Mouse (Mus musculus) ovary, postnatal 14 days (tissue): ENCODE measurements around the gene Prss40.

ENCODE experiments used
- DNase-seq: peaks from one replicate; pipeline ENCODE4 v3.0.0; 2022; ENCODE audit warnings: low spot score

Gene Prss40

DNA sequence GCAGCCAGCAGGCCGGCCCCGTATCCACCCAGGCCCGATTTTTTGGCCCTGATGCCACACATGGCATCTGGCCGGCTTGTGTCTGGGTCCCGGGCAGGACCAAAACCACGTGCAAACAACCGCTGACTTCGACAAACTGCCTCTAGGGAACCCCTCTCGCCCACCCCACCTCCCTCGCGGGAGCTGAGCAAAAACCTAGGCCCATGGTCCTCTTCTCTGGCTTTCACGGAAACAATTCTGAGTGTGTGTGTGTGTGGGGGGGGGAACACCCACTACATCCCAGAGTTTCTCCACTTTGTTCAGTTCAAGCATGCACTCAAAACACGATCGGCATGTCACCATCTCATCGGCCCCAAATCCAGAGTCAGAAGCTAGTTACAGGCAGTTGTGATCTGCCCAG is at the start of gene Prss40:
Prss40 (minus strand) TSS at position 101 of the 400 bp plus-strand sequence.
- DNase-seq: no peak

DNA sequence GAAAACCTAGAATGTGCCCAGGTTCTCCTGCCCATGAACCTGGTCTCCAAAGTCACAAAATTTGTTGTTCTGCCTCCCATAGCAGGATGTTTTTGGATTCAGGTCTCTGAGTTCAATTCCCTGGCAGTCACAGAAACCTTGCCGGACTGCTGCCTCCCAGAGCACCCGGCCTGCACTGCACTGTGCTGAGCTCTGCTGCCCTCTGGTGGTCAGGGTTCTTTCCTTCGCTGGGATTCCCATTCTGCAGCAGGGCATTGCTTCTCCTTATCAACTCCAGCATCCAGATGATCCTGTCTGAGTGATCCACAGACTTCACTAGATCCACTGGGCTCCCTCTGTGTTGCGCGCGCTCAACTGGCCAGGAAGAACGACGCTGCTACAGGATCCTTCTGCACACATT is 41.6 kb upstream of the Prss40 start:
- peak; percentile 30 for DNase-seq

DNA sequence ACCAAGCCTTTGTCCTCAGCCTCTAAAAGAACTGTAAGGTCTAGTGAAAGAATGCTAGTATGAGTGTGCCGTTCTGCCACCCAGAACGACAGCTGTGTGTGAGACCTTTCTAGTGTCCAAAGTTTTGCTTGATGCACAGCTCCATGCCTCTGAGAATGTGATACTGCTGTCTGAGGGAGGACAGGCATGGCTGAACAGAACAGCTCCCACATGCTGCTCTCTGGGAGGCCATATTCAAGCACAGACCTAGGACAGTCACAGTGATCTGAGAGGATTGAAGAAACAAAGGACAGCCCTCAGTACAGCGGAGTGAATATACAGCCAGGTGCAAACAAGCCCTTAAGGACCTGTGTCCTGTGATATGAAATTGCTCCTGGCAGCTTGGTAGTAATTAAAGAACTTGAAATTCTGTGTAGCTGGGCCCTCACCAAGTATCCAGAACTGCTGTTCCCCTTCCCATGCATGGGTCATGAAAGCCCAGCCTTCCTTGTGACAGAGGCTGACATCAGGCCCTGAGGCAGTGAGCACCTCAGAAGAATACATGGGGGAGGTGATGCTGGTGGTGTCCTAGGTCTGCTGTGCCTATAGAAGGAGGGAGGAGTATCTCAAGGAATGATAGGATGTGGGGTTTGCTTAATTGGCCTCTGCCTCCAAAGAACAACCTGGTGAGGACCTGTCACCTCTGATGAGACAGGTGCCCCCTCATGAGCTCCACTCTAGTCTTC is 40.7 kb upstream of the Prss40 start:
- DNase-seq: no peak

- DNase-seq: no peak
Observed at GRCm38 (mm10) chr1:34600000-34600399, 39.3 kb upstream of the Prss40 start.

- no peak for DNase-seq
Observed at GRCm38 (mm10) chr1:34587298-34588096, 26.8 kb upstream of the Prss40 start.

DNA sequence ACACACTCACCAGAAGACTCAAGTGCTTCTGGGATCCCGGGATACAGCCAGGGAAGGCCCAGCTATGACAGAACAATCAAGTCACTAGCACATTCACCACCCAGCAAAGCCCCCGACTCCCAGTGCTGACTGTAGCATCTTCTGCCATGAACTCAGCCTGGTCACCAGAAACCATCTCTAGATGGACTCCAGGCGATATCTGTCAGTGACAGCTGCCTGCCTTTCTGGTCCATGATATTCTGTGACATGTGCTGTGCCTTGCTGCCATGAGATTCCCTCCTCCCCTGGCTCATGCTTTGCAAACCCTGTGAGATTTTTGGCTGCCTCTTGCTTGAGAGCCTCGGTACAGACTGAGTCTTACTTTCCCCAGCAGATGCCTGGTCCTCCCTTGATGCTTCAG is 24.0 kb upstream of the Prss40 start:
- DNase-seq: no peak

DNA sequence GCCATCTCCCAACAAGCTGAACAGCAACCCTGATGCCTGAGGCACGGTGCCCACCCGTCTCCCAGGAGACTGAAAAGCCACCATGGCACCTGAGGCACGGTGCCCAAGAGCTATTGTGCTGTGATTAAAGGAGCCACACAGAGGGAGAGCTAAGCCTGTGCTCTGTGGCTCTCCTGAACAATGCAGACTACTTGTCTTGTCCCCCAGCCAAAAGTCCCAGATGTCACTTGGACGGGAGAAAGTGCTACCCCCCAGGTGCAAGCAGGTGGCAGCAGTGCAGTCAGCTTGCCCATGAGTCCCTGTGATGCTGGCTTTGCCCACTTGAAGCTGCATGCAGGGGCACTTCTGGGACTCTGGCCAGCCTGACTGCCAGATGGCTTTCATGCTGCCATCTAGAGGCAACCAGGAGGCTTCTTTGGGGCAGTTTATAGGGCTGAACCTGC is 23.1 kb upstream of the Prss40 start:
- DNase-seq: peak; percentile 10

DNA sequence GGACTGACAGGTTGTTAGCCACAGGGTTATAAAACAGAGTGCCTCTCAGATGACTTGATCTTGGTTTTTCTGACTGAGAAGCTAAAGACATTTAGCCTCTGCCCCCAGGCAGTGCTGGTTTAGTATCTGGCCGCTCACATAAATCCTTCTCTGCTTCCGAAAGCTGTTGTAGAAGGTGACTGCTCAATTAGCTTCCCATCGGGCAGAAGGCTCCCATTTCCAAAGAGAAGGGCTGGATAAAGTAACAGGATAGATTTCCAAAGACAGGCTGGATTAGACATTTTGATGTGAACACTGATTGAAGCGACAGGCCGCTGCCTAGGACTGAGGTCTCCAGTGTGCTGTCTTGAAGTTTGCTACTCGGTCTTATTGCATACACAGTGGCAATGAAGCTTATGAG is 21.5 kb upstream of the Prss40 start:
- DNase-seq: no peak

GRCm38 (mm10) chr1:34579782-34580356 is 19.1 kb upstream of the Prss40 start:
- DNase-seq: no peak

- DNase-seq: peak; percentile 71
Observed at GRCm38 (mm10) chr1:34578851-34579781, 18.4 kb upstream of the Prss40 start, which contains the start of gene Amer3. Amer3 (plus strand) TSS chr1:34579657.

DNA sequence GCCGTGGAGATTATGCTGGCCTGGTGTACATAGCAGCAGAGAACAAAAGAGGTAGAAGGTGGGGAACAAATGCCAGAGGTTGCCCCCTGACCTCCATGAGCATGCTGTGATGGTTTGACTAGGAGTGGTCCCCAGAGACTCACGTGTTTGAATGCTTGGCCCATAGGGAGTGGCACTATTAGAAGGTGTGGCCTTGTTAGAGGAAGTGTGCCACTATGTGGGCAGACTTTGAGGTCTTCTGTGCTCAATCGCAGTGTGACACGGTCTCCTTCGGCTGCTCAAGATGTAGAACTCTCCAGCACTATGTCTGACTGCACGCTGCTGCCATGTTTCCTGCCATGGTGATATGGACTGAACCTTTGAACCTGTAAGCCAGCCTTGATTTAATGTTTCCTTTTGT is 12.5 kb upstream of the Prss40 start:
- no peak for DNase-seq

DNA sequence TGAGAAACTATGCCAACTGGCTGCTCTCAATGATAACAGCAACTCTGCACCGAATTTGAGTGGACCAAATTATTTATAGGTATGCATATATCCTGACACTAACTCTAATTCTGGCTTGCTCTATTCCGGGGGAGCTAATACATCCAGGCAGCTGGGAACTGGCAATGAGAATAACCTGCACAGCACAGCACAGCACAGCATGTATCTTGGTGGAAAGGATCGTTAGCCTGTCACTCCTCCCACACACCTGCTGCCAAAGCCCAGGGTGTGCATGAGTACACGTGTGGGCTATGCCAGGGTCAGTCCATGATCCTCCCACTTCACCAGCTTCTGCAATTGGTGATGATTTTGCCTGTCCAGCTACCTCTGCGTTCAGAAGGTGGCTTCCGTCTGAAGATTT is 10.7 kb upstream of the Prss40 start:
- DNase-seq: no peak

DNA sequence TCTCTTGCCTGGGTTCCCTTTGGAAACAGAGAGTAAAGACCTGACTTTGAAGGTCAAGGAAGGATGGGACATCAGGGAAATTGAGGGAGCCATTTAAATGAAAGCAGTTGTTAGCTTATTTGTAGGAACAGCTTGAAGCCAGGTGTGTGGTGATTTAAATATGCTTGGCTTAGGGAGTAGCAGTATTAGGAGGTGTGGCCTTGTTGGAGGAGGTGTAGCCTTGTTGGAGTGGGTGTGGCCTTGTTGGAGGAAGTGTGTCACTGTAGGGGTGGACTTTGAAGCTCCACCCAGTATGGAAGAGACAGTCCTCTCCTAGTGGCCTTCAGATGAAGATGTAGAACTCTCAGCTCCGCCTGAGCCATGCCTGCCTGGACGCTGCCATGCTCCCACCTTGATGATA is 9.1 kb upstream of the Prss40 start:
- DNase-seq: no peak

DNA sequence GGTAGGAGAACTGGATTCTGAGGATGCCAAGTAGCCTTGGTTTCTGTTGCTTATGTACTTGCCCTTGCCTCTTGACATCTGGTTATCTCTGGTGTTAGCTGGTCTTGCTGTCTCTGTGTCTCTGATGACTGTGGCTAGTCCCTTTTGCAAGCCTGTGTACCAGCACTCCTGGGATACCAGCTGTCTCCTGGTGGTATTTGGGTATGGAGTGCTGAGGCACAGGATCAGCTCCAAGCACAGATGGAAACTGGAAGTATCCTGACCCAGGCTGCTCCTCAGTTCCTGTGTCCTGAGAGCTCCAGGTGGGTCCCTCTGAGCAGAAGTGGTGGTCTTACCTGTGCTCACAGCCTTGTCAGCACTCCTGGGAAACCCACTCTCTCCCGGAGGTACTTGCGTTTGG is 7.4 kb upstream of the Prss40 start:
- no peak for DNase-seq

GRCm38 (mm10) chr1:34564383-34565045 is 3.8 kb upstream of the Prss40 start:
- DNase-seq: no peak

- no peak for DNase-seq
Observed at GRCm38 (mm10) chr1:34554275-34554674, 6.5 kb downstream of the Prss40 start.

GRCm38 (mm10) chr1:34553690-34554089 is 7.1 kb downstream of the Prss40 start:
- no peak for DNase-seq

DNA sequence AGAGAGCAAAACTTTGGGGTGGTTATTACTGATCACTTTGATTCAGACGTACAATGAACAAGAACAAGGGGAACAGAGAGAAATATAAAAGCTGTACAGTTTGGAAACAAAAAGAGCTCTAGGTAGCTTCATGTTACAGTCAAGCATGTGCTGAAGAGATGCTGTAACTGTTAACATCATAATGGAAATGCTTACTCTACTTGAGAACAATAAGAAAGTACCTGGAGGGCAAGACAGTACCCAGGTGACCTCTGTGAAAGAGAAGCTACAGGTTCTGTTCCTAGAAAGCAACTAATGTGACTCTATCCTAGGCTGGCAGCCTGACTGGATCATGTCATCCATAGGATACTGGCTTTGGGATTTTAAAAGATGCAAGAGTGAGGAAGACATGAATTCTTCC is 13.7 kb downstream of the Prss40 start:
- DNase-seq: no peak

DNA sequence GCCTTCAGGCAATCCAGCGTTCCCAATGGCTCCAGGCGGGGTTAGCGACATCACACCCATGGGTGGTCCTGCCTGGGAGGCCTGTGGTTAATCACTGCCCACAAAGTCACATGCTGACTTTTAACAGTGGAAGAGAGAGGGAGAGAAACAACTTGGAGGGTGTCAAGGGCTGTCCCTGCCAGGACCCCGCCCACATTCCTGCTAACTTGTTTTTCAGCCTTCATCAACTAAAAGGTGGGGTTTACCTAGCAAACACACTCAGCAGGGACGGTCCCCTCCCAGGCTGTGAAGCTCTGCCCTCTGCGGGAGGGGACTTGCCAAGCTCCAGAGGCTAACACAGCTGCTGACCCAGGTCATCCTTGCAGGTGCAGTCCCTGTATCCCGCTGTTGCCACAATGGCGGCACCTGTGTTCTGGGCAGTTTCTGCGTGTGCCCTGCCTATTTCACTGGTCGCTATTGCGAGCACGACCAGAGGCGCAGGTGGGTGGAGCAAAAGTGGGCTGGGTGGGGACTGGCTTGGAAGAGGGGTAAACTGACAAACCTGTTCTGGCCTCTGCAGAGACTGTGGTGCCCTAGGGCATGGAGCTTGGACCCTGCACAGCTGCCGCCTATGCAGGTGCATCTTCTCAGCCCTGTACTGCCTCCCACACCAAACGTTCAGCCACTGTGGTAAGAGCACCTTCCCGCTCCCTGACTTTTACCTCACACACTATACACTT is 23.8 kb downstream of the Prss40 start:
- DNase-seq: peak; percentile 13

DNA sequence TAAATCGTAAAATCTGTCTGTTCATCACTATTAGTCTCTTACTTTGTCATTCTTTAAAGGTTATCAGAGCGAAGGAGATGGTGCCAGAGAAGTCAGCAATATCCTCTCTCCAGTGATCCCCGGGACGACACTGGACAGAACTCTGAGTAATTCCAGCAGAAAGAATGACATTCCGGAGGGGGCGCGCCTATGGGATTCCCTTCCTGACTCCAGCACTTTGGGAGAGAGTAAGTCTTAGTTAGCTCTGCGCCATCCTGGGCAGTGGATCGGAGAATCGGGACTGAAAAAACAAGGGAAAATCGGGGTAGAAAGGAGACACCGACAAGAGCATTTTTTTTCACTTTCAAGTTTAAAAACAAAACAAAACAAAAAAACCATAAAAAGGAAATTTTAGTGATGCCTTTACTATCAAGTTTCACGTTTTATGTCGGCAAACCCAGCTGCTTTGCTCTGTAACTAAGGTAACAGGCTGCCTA is 24.4 kb downstream of the Prss40 start:
- DNase-seq: no peak
